Mouse (Mus musculus) myocyte (in vitro differentiated cells): ENCODE measurements around the gene Gjb6. TPM values are rescaled to one million over a fixed set of nuclear protein-coding genes. Genes with fewer than 3 reads are reported as not detected.

Experiments used
- H3K27me3 ChIP-seq: one replicate; pipeline ENCODE4 v1.6.1; 2011; ENCODE audit not compliant: control insufficient read depth, insufficient read depth, insufficient read length
- H3K36me3 ChIP-seq: one replicate; pipeline ENCODE4 v1.6.1; 2011; ENCODE audit not compliant: control insufficient read depth, insufficient read depth
- H3K4me2 ChIP-seq: one replicate; pipeline ENCODE4 v1.6.1; 2011; ENCODE audit warnings: low read depth, control low read depth
- H3K4me3 ChIP-seq: one replicate; pipeline ENCODE4 v1.5.1; 2011; ENCODE audit warnings: mild to moderate bottlenecking, control low read depth, moderate library complexity
- H3K79me2 ChIP-seq: one replicate; pipeline ENCODE4 v1.6.1; 2011; ENCODE audit not compliant: control insufficient read depth, insufficient read depth
- H3ac ChIP-seq: one replicate; pipeline ENCODE4 v1.6.1; 2011; ENCODE audit not compliant: control insufficient read depth, insufficient read length
- CEBPB ChIP-seq: IDR thresholded peaks from 2 replicates; pipeline ENCODE4 v1.6.1; 2011; ENCODE audit warnings: mild to moderate bottlenecking, moderate library complexity; ENCODE audit not compliant: poor library complexity, insufficient read depth, severe bottlenecking
- E2F4 ChIP-seq: IDR thresholded peaks from one replicate; pipeline ENCODE4 v1.6.1; 2011; ENCODE audit warnings: mild to moderate bottlenecking, control low read depth, moderate library complexity; ENCODE audit not compliant: insufficient read depth
- MAX ChIP-seq: IDR thresholded peaks from one replicate; pipeline ENCODE4 v1.6.1; 2011; ENCODE audit warnings: low read depth, mild to moderate bottlenecking, control low read depth
- MYOD1 ChIP-seq, 3 experiments: IDR thresholded peaks; one replicate each; pipeline ENCODE4 v1.6.1; 2011; ENCODE audit warnings: control low read depth in 2 of 3, low read depth in 2 of 3, mild to moderate bottlenecking in 2 of 3, moderate library complexity in 1 of 3; ENCODE audit not compliant: insufficient read length in 2 of 3, control insufficient read depth in 1 of 3
- MYOG ChIP-seq, 3 experiments: IDR thresholded peaks; one replicate each; pipeline ENCODE4 v1.6.1; 2011; ENCODE audit warnings: control low read depth in 2 of 3, low read depth in 2 of 3, mild to moderate bottlenecking in 2 of 3; ENCODE audit not compliant: insufficient read length in 2 of 3, control insufficient read depth in 1 of 3, insufficient read depth in 1 of 3
- POLR2A ChIP-seq: IDR thresholded peaks from one replicate; pipeline ENCODE4 v1.6.1; 2011; ENCODE audit warnings: low read depth, mild to moderate bottlenecking, control low read depth, moderate library complexity; ENCODE audit not compliant: insufficient read length
- POLR2AphosphoS2 ChIP-seq: IDR thresholded peaks from one replicate; pipeline ENCODE4 v1.6.1; 2011; ENCODE audit warnings: low read depth, control low read depth; ENCODE audit not compliant: insufficient read length
- REST ChIP-seq: IDR thresholded peaks from one replicate; pipeline ENCODE4 v1.6.1; 2011; ENCODE audit warnings: mild to moderate bottlenecking, control low read depth, moderate library complexity; ENCODE audit not compliant: insufficient read depth, insufficient read length
- SRF ChIP-seq: IDR thresholded peaks from one replicate; pipeline ENCODE4 v1.6.1; 2011; ENCODE audit warnings: low read depth; ENCODE audit not compliant: control insufficient read depth, insufficient read length
- TCF12 ChIP-seq: IDR thresholded peaks from one replicate; pipeline ENCODE4 v1.6.1; 2011; ENCODE audit warnings: mild to moderate bottlenecking, control low read depth; ENCODE audit not compliant: poor library complexity, insufficient read depth, severe bottlenecking
- TCF3 ChIP-seq: IDR thresholded peaks from one replicate; pipeline ENCODE4 v1.6.1; 2011; ENCODE audit warnings: low read depth, control low read depth; ENCODE audit not compliant: insufficient read length
- USF1 ChIP-seq: IDR thresholded peaks from one replicate; pipeline ENCODE4 v1.6.1; 2011; ENCODE audit warnings: low read depth, mild to moderate bottlenecking, control low read depth, moderate library complexity
- polyA plus RNA-seq: library from polyadenylated mRNA; unstranded; fragments of >200 nt; fragmentation: generic; extraction: Trizol; gene quantifications from one replicate; pipeline ENCODE4 v1.2.1, GENCODE M21; 2012; ENCODE audit warnings: missing spikeins

Gjb6 gene
- polyA plus RNA-seq, 1 experiment = not detected

DNA sequence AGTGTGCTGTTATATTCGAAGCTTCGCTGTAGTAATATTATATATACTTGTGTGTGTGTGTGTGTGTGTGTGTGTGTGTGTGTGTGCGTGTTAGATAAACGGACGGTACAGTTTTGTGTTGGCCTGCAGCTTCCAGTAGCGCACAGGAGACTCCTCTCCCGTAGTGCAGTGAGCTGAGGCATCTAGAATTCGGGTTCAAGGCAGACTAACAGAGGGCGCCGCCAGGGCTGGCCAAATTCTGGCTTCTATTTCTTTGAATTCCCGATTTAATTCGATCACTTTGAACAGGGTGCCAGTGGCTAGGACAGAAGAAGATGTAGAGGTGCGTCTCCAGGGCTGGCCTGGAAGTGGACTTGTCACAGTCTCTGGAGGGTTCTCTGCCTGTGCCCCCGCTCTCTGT lies 28.3 kb downstream of the Gjb6 start:
- H3K79me2 ChIP-seq = no peaks in the 10 kb centered on the region
- H3K36me3 ChIP-seq = no peaks in the 10 kb centered on the region
- TF ChIP-seq TCF3 (no peak), CEBPB (no peak)
- no peak overlapping the region for H3K4me3 ChIP-seq
- H3ac ChIP-seq = no peak overlapping the region
- H3K27me3 ChIP-seq = peaks cover 51% of the 10 kb centered on the region
- no peak overlapping the region for H3K4me2 ChIP-seq

DNA sequence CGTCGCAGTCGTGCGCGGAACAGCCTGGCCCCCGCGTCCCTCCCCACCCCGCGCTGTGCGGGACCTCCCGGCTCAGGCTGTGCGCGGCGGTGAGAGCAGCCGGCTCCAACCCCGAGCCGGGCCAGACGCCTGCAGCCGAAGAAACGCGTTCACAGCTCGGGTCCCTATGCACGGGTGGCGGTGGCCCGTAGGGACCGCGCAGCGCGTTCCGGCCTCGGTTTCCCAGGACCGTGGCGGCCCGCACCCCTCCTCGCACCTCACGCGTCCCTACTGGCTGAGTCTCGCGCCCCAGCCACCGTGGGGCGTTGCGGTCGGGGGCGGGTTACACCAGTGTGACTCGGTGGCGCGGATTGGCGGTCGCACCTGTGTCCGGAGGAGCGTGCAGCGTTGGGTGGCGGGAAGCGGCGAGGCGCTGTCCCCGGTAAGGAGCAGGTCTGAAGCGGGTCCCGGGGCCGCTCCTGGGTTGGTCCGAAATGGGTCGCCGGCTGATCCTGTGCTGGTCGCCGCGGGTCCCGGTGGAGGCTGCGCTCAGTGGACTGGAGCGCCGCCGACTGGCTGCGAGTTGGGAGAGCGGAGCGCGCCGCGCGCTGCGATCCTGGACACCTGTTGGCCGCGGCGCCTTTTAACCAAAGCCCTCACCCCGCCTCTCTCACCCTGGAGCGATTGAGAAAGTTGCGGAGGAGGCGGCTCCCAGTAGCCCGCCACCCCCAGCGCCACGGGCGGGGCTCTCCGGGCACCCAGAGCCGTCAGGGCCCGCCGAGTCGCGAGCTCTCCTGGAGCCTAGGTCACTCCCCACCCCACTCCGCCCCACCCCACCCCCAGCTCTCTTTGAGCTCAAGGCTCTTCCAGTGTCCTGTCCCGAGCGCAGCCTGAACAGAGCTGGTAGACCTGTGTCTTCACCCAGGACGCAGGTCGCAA lies 29.0 kb downstream of the Gjb6 start, which contains the start of gene Gjb2:
Gene Gjb2 (minus strand): TSS at position 597 of the 918 bp plus-strand sequence.
- H3K4me2 ChIP-seq = no peak within 1 kb of the TSS
- peaks cover 51% of the 10 kb centered on the region for H3K27me3 ChIP-seq
- no peak within 1 kb of the TSS for H3K4me3 ChIP-seq
- TF ChIP-seq MYOD1 (IDR thresholded peaks at IDR 0.05; ENCODE audit: control insufficient read depth in 1 of 3, insufficient read length in 2 of 3, low read depth in 2 of 3) (no peak), MYOG (IDR thresholded peaks at IDR 0.05; ENCODE audit: control insufficient read depth in 1 of 3, insufficient read depth in 1 of 3, insufficient read length in 2 of 3, low read depth in 2 of 3) (no peak), E2F4 (no peak), REST (no peak), TCF3 (no peak), SRF (no peak), POLR2A (no peak), USF1 (no peak), POLR2AphosphoS2 (no peak), TCF12 (no peak), MAX (no peak)
- no peak within 1 kb of the TSS for H3ac ChIP-seq
- H3K36me3 ChIP-seq = no peaks in the 10 kb centered on the region
- H3K79me2 ChIP-seq = no peaks in the 10 kb centered on the region

DNA sequence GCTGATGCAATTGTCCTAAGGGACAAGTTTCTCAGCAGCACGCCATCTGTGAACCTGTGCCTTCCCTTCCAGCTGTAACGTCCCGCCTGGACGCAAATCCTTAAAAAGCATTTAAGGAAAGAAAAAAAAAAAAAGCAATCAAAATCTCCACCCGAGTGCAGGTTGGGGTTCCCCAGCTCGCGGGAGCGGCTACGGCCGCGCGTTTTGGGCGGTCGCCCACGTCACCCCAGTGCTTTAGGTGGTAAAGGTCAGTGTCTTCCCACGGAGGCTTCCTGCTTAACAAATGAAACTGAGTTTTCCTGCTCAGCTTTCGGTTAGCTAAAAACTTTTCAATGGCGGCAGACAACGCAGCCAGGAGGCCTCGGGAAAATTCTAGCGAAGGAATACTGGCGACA lies 29.7 kb downstream of the Gjb6 start:
- no peak overlapping the region for H3K4me3 ChIP-seq
- no peak overlapping the region for H3ac ChIP-seq
- no peak overlapping the region for H3K4me2 ChIP-seq
- TF ChIP-seq MAX (no peak), POLR2AphosphoS2 (no peak), REST (no peak), SRF (no peak), CEBPB (no peak), E2F4 (no peak), MYOG (IDR thresholded peaks at IDR 0.05; ENCODE audit: control insufficient read depth in 1 of 3, insufficient read depth in 1 of 3, insufficient read length in 2 of 3, low read depth in 2 of 3) (no peak), USF1 (no peak), POLR2A (no peak), MYOD1 (IDR thresholded peaks at IDR 0.05; ENCODE audit: control insufficient read depth in 1 of 3, insufficient read length in 2 of 3, low read depth in 2 of 3) (no peak), TCF3 (no peak)
- peaks cover 51% of the 10 kb centered on the region for H3K27me3 ChIP-seq
- no peaks in the 10 kb centered on the region for H3K36me3 ChIP-seq
- no peaks in the 10 kb centered on the region for H3K79me2 ChIP-seq

DNA sequence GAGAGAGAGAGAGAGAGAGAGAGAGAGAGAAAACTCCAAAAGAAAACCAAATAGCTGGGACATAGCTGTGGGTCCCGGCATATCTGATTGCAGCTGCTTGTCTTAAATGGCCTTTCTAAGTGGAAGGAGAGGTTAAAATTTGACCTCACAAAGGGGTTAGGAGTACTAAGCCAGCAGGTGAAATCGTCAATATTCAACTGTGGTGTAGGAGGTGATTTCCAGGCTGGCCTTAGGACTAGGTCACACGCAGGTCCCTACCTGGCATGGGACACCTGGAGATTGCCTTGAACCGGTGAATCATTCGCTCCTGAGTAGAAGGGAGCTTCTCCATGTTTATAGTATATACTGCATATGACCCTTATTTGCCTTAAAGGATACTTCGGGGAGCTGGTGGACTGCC lies 30.3 kb downstream of the Gjb6 start:
- TF ChIP-seq MYOD1 (IDR thresholded peaks at IDR 0.05; ENCODE audit: control insufficient read depth in 1 of 3, insufficient read length in 2 of 3, low read depth in 2 of 3) (no peak), TCF12 (no peak), MYOG (IDR thresholded peaks at IDR 0.05; ENCODE audit: control insufficient read depth in 1 of 3, insufficient read depth in 1 of 3, insufficient read length in 2 of 3, low read depth in 2 of 3) (no peak), E2F4 (no peak), POLR2AphosphoS2 (no peak), USF1 (no peak), CEBPB (no peak), TCF3 (no peak), POLR2A (no peak), MAX (no peak), SRF (no peak), REST (no peak)
- Histone ChIP-seq H3K27me3 (peaks cover 51% of the 10 kb centered on the region), H3K4me3 (no peak overlapping the region), H3ac (no peak overlapping the region), H3K36me3 (no peaks in the 10 kb centered on the region), H3K79me2 (no peaks in the 10 kb centered on the region), H3K4me2 (no peak overlapping the region)

DNA sequence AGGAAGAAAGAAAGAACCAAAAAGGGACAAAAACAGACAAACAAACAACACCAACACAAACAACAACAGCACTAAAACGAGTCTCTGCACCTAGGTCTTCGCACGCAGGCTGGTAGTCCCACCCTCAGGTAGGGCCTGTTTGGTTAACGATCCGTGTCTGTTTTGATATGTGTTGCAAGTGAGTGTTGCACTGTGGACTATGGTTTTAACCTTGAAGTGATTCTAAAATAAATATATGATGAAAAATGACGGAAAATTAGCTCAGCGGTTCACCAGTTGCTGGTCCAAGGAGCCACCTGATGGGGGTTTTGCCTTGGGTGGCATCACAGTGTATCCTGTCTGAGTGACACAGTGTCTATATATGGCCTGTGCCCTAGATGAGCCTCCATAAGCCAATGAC lies 31.8 kb downstream of the Gjb6 start:
- peaks cover 44% of the 10 kb centered on the region for H3K27me3 ChIP-seq
- no peak for TF ChIP-seq E2F4
- no peak for TF ChIP-seq TCF12

More for the DNA sequence above, 31.8 kb downstream of the Gjb6 start:
- Histone ChIP-seq H3K36me3 (no peaks in the 10 kb centered on the region), H3ac (no peak overlapping the region), H3K4me2 (no peak overlapping the region), H3K4me3 (no peak overlapping the region), H3K79me2 (no peaks in the 10 kb centered on the region)
